In the genomic region with DNA sequence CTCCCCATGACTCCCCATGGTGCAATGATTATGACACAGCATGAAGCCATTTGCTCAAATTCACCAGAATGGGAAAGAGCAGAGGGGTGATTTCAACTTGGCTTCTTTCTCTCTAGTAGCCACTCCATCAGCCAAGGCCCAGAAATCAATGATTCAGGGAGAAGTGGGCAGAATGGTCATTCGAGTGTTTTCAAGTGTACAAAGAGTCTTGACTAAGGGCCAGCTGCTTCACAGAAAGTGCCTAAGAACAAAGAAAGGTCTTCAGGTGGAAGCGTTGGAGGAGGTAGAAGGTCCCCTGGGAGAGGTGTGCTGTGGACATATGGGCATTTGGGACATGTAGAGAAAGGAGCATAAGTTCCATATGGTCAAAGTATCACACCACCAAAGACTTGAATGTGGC, we compare ENCODE assay signal across 31 mouse cellular contexts. TPM values are rescaled to one million over a fixed set of nuclear protein-coding genes. Genes with fewer than 3 reads are reported as not detected.
DNase-seq lines count a peak whose midpoint lies in the region; ATAC-seq and TF ChIP-seq lines count a peak whose summit lies in the region.
"Had no signal": no experiment of that assay in that cellular context is flagged by ENCODE, and none has a peak within 500 bp of the region (broad histone marks: within the 10 kb centered on the region; RNA-seq: fewer than 3 reads in every experiment).

No protein-coding gene starts in this region.

- TF ChIP-seq CTCF in lung, adult 2 months (IDR thresholded peaks at IDR 0.05; ENCODE audit: insufficient read depth, low read length): no peak
- TF ChIP-seq CTCF in intestine, postnatal 0 days (IDR thresholded peaks at IDR 0.05; ENCODE audit: low read depth): no peak

- no peak overlapping the region for H3K4me2 ChIP-seq in intestine, postnatal 0 days (replicated peaks; ENCODE audit: low read depth)
- H3K4me2 ChIP-seq: embryonic facial prominence, embryonic 13.5 days; forebrain, embryonic 12.5 days; forebrain, embryonic 15.5 days; heart, embryonic 12.5 days; heart, embryonic 15.5 days; hindbrain, embryonic 13.5 days had no signal

- H3K36me3 ChIP-seq in intestine, postnatal 0 days (ENCODE audit: control insufficient read depth, insufficient read depth): no peaks in the 10 kb centered on the region
- H3K36me3 ChIP-seq: embryonic facial prominence, embryonic 10.5 days; embryonic facial prominence, embryonic 13.5 days; forebrain, embryonic 12.5 days; forebrain, embryonic 15.5 days; heart, embryonic 12.5 days; heart, embryonic 15.5 days; hindbrain, embryonic 10.5 days; hindbrain, embryonic 13.5 days had no signal

- whole genome bisulfite sequencing in lung, adult 2 months: 63% methylated on average over 2 of the region's 2 CpGs
- 83% methylated on average over 2 of the region's 2 CpGs for WGBS in intestine, postnatal 0 days

- no peak overlapping the region for H3K4me3 ChIP-seq in lung, adult 2 months (replicated peaks; ENCODE audit: extremely low read depth, low read depth, low read length)
- no peak overlapping the region for H3K4me3 ChIP-seq in intestine, postnatal 0 days (ENCODE audit: low read depth, low read length)
- H3K4me3 ChIP-seq: embryonic facial prominence, embryonic 10.5 days; embryonic facial prominence, embryonic 13.5 days; erythroblast, embryonic 14.5 days; forebrain, embryonic 12.5 days; forebrain, embryonic 15.5 days; gastrocnemius, adult 2 months; heart, embryonic 12.5 days; heart, embryonic 15.5 days; hindbrain, embryonic 10.5 days; hindbrain, embryonic 13.5 days had no signal

- H3K4me1 ChIP-seq in lung, adult 2 months (ENCODE audit: control insufficient read depth, insufficient read depth, low read length): no peaks in the 10 kb centered on the region
- H3K4me1 ChIP-seq in intestine, postnatal 0 days (replicated peaks; ENCODE audit: control insufficient read depth, insufficient read depth, low read length): no peaks in the 10 kb centered on the region
- H3K4me1 ChIP-seq: embryonic facial prominence, embryonic 10.5 days; embryonic facial prominence, embryonic 13.5 days; forebrain, embryonic 12.5 days; forebrain, embryonic 15.5 days; heart, embryonic 12.5 days; heart, embryonic 15.5 days; hindbrain, embryonic 10.5 days; hindbrain, embryonic 13.5 days had no signal

- H3K27ac ChIP-seq in intestine, postnatal 0 days (ENCODE audit: low read depth, low read length): no peak overlapping the region
- H3K27ac ChIP-seq: embryonic facial prominence, embryonic 10.5 days; embryonic facial prominence, embryonic 13.5 days; forebrain, embryonic 12.5 days; forebrain, embryonic 15.5 days; gastrocnemius, adult 2 months; heart, embryonic 15.5 days; hindbrain, embryonic 10.5 days; hindbrain, embryonic 13.5 days had no signal

- no peaks in the 10 kb centered on the region for H3K27me3 ChIP-seq in intestine, postnatal 0 days (replicated peaks; ENCODE audit: control insufficient read depth, insufficient read depth, low read length)
- H3K27me3 ChIP-seq: embryonic facial prominence, embryonic 13.5 days; forebrain, embryonic 12.5 days; forebrain, embryonic 15.5 days; heart, embryonic 12.5 days; heart, embryonic 15.5 days; hindbrain, embryonic 13.5 days; Patski had no signal

- no peak for TF ChIP-seq POLR2A in lung, adult 2 months (IDR thresholded peaks at IDR 0.05; ENCODE audit: borderline replicate concordance, extremely low read depth, low read depth, low read length)

- H3K9me3 ChIP-seq in intestine, postnatal 0 days (ENCODE audit: control insufficient read depth): no peaks in the 10 kb centered on the region
- H3K9me3 ChIP-seq: embryonic facial prominence, embryonic 10.5 days; embryonic facial prominence, embryonic 13.5 days; forebrain, embryonic 12.5 days; forebrain, embryonic 15.5 days; heart, embryonic 12.5 days; heart, embryonic 15.5 days; hindbrain, embryonic 10.5 days; hindbrain, embryonic 13.5 days had no signal

- H3K9ac ChIP-seq in intestine, postnatal 0 days (ENCODE audit: low read depth, low read length): no peak overlapping the region
- H3K9ac ChIP-seq: embryonic facial prominence, embryonic 13.5 days; forebrain, embryonic 12.5 days; forebrain, embryonic 15.5 days; heart, embryonic 12.5 days; heart, embryonic 15.5 days; hindbrain, embryonic 13.5 days had no signal

- DNase-seq in cerebellum, postnatal 10 days: peak; percentile 9 to 31
- DNase-seq in cerebellum, adult 9-10 months: no peak
- peak; percentile 9 for DNase-seq in lung, adult 2 months
- peak; percentile 10 for DNase-seq in lung, postnatal 14 days
- DNase-seq in layer of hippocampus, postnatal 36 days: no peak
- DNase-seq in right cerebral cortex, adult 18-20 months: no peak
- DNase-seq: adrenal gland, postnatal 10 days; adrenal gland, postnatal 36 days; cerebellum, adult 18-20 months; cerebellum, adult 9-11 months; cerebellum, postnatal 36 days; embryo, embryonic 11 days; gastrocnemius, adult 2 months; gastrocnemius, postnatal 14 days; heart, postnatal 10 days; heart, postnatal 36 days had no signal

- no peak for ATAC-seq in intestine, postnatal 0 days
- ATAC-seq: forebrain, embryonic 15.5 days; hindbrain, embryonic 16.5 days; Patski had no signal

RNA-seq across cellular contexts. Expression of gene L3mbtl4, which starts 33.4 kb away (rescaled TPM):
- polyA plus RNA-seq in lung, adult 2 months (2012; rRNA removed): not detected in 2 replicates
- under 1 TPM; 0.43 to 0.50 TPM for total RNA-seq in layer of hippocampus, postnatal 36 days (2021)
- polyA plus RNA-seq in intestine, postnatal 0 days (2015; fragmentation: Nextera tagmentation; extraction: Ambion mirVana): 0.18 and 0.37 TPM in 2 replicates
- total RNA-seq: ES-E14; gastrocnemius, postnatal 14 days; gastrocnemius, postnatal 4 days; heart, adult 8-10 months; heart, postnatal 10 days; heart, postnatal 36 days had no signal
- polyA plus RNA-seq: erythroblast, embryonic 14.5 days; heart, embryonic 15.5 days; hindbrain, embryonic 10.5 days had no signal

Comparison
In these comparisons a context has a peak if more than half of its experiments do, and no peak if none do; other contexts are left out.
1. DNase-seq: peak in cerebellum, postnatal 10 days (2 of 2), lung, adult 2 months (single experiment) and lung, postnatal 14 days (single experiment); none in cerebellum, adult 9-10 months (single experiment), layer of hippocampus, postnatal 36 days (0 of 2) and right cerebral cortex, adult 18-20 months (single experiment).